Mouse (Mus musculus): Measurements from ENCODE around the gene Kdelr1. TPM values are rescaled to one million over a fixed set of nuclear protein-coding genes. Genes with fewer than 3 reads are reported as not detected.

Kdelr1 gene
- polyA plus RNA-seq, 1 experiment from 2014 or later = 96.6 TPM

GRCm38 (mm10) chr7:45919761-45920160 is 47.2 kb downstream of the Kdelr1 start:
- no peaks in the 10 kb centered on the region for H3K9me3 ChIP-seq (ENCODE audit: control insufficient read depth, low read length)
- H3K9ac ChIP-seq = no peak overlapping the region
- no peak overlapping the region for H3K27ac ChIP-seq
- peak overlapping the region; percentile 28; the same call in 1 of the 2 replicates for H3K4me2 ChIP-seq (replicated peaks)
- no peaks in the 10 kb centered on the region for H3K36me3 ChIP-seq (replicated peaks; ENCODE audit: control insufficient read depth, insufficient read depth)
- WGBS = 78% methylated on average over 4 of the region's 4 CpGs
- ATAC-seq (ENCODE audit: low FRiP score) = no peak
- no peak for DNase-seq (ENCODE audit: low spot score)
- H3K4me3 ChIP-seq (replicated peaks; ENCODE audit: low read length) = no peak overlapping the region
- H3K4me1 ChIP-seq (replicated peaks; ENCODE audit: control insufficient read depth, insufficient read depth, low read length) = peaks cover 24% of the 10 kb centered on the region
- H3K27me3 ChIP-seq (ENCODE audit: control insufficient read depth, insufficient read depth, low read length) = no peaks in the 10 kb centered on the region

GRCm38 (mm10) chr7:45920583-45921241 is 48.1 kb downstream of the Kdelr1 start:
- H3K36me3 ChIP-seq (replicated peaks; ENCODE audit: control insufficient read depth, insufficient read depth) = no peaks in the 10 kb centered on the region
- WGBS = 47% methylated on average over 9 of the region's 9 CpGs
- DNase-seq (ENCODE audit: low spot score) = no peak
- H3K4me2 ChIP-seq (replicated peaks) = peak overlapping the region; percentile 28; the same call in 1 of the 2 replicates
- peaks cover 24% of the 10 kb centered on the region for H3K4me1 ChIP-seq (replicated peaks; ENCODE audit: control insufficient read depth, insufficient read depth, low read length)
- H3K9me3 ChIP-seq (ENCODE audit: control insufficient read depth, low read length) = no peaks in the 10 kb centered on the region
- no peak for ATAC-seq (ENCODE audit: low FRiP score)
- peak overlapping the region; percentile 13; the same call in 1 of the 2 replicates for H3K4me3 ChIP-seq (replicated peaks; ENCODE audit: low read length)
- H3K27ac ChIP-seq = no peak overlapping the region
- H3K27me3 ChIP-seq (ENCODE audit: control insufficient read depth, insufficient read depth, low read length) = no peaks in the 10 kb centered on the region
- H3K9ac ChIP-seq = peak overlapping the region; percentile 28

GRCm38 (mm10) chr7:45921242-45921621 is 48.7 kb downstream of the Kdelr1 start, which contains the start of gene Emp3:
TSS of gene Emp3 (minus strand) at chr7:45921404.
- peak within 1 kb of the TSS; percentile 13; the same call in 1 of the 2 replicates for H3K4me3 ChIP-seq (replicated peaks; ENCODE audit: low read length)

GRCm38 (mm10) chr7:45921950-45922600 is 49.5 kb downstream of the Kdelr1 start:
- Histone ChIP-seq H3K9ac (peak overlapping the region; percentile 50; the same call in 1 of the 2 replicates), H3K9me3 (ENCODE audit: control insufficient read depth, low read length) (no peaks in the 10 kb centered on the region), H3K4me3 (replicated peaks; ENCODE audit: low read length) (no peak overlapping the region), H3K27me3 (ENCODE audit: control insufficient read depth, insufficient read depth, low read length) (no peaks in the 10 kb centered on the region), H3K27ac (0 out of 2 replicates have a peak overlapping the region, but pooled peaks have one; percentile 78), H3K36me3 (replicated peaks; ENCODE audit: control insufficient read depth, insufficient read depth) (no peaks in the 10 kb centered on the region), H3K4me2 (replicated peaks) (peak overlapping the region; percentile 62), H3K4me1 (replicated peaks; ENCODE audit: control insufficient read depth, insufficient read depth, low read length) (peaks cover 10% of the 10 kb centered on the region)
- 86% methylated on average over 12 of the region's 12 CpGs for WGBS
- ATAC-seq (ENCODE audit: low FRiP score) (no peak), DNase-seq (ENCODE audit: low spot score) (no peak)

More at GRCm38 (mm10) chr7:45921242-45921621, 48.7 kb downstream of the Kdelr1 start, which contains the start of gene Emp3:
- DNase-seq (ENCODE audit: low spot score) (no peak), ATAC-seq (ENCODE audit: low FRiP score) (no peak)
- H3K4me2 ChIP-seq (replicated peaks) = peak within 1 kb of the TSS; percentile 28; the same call in 1 of the 2 replicates
- WGBS = 53% methylated on average over 9 of the region's 9 CpGs
- no peaks in the 10 kb centered on the region for H3K27me3 ChIP-seq (ENCODE audit: control insufficient read depth, insufficient read depth, low read length)
- no peaks in the 10 kb centered on the region for H3K36me3 ChIP-seq (replicated peaks; ENCODE audit: control insufficient read depth, insufficient read depth)
- H3K9me3 ChIP-seq (ENCODE audit: control insufficient read depth, low read length) = no peaks in the 10 kb centered on the region
- peak within 1 kb of the TSS; percentile 28 for H3K9ac ChIP-seq
- peaks cover 19% of the 10 kb centered on the region for H3K4me1 ChIP-seq (replicated peaks; ENCODE audit: control insufficient read depth, insufficient read depth, low read length)
- H3K27ac ChIP-seq = 0 out of 2 replicates have a peak within 1 kb of the TSS, but pooled peaks have one; percentile 78

- H3K4me1 ChIP-seq (replicated peaks; ENCODE audit: control insufficient read depth, insufficient read depth, low read length) = 0 out of 2 replicates have a peak, but pooled peaks cover 5% of the 10 kb centered on the region
- H3K27ac ChIP-seq = peak overlapping the region; percentile 78
- H3K9me3 ChIP-seq (ENCODE audit: control insufficient read depth, low read length) = no peaks in the 10 kb centered on the region
- peak overlapping the region; percentile 62 for H3K4me2 ChIP-seq (replicated peaks)
- peaks cover 3% of the 10 kb centered on the region; the same call in 1 of the 2 replicates for H3K27me3 ChIP-seq (ENCODE audit: control insufficient read depth, insufficient read depth, low read length)
- peak overlapping the region; percentile 41 for H3K4me3 ChIP-seq (replicated peaks; ENCODE audit: low read length)
- H3K9ac ChIP-seq = peak overlapping the region; percentile 50
- peak; percentile 94 for DNase-seq (ENCODE audit: low spot score)
- H3K36me3 ChIP-seq (replicated peaks; ENCODE audit: control insufficient read depth, insufficient read depth) = no peaks in the 10 kb centered on the region
- under 1% methylated on average over 37 of the region's 37 CpGs for WGBS
- ATAC-seq (ENCODE audit: low FRiP score) = peak; percentile 88
These were observed 50.6 kb downstream of the Kdelr1 start for GRCm38 (mm10) chr7:45922928-45923761.

- no peaks in the 10 kb centered on the region for H3K9me3 ChIP-seq (ENCODE audit: control insufficient read depth, low read length)
- H3K4me3 ChIP-seq (replicated peaks; ENCODE audit: low read length) = peak within 1 kb of the TSS; percentile 41
- peak within 1 kb of the TSS; percentile 78 for H3K27ac ChIP-seq
- no peak for DNase-seq (ENCODE audit: low spot score)
- peak; percentile 35 for ATAC-seq (ENCODE audit: low FRiP score)
- peak within 1 kb of the TSS; percentile 50 for H3K9ac ChIP-seq
- 0 out of 2 replicates have a peak, but pooled peaks cover 5% of the 10 kb centered on the region for H3K4me1 ChIP-seq (replicated peaks; ENCODE audit: control insufficient read depth, insufficient read depth, low read length)
- peaks cover 6% of the 10 kb centered on the region; the same call in 1 of the 2 replicates for H3K27me3 ChIP-seq (ENCODE audit: control insufficient read depth, insufficient read depth, low read length)
- H3K4me2 ChIP-seq (replicated peaks) = peak within 1 kb of the TSS; percentile 62
- WGBS = 5% methylated on average over 24 of the region's 24 CpGs
- no peaks in the 10 kb centered on the region for H3K36me3 ChIP-seq (replicated peaks; ENCODE audit: control insufficient read depth, insufficient read depth)
These were observed 51.3 kb downstream of the Kdelr1 start, which contains the start of gene Ccdc114 for GRCm38 (mm10) chr7:45923762-45924428. TSS of gene Ccdc114 (plus strand) at chr7:45924072.

GRCm38 (mm10) chr7:45924429-45924816 is 51.9 kb downstream of the Kdelr1 start:
- Histone ChIP-seq H3K9ac (0 out of 2 replicates have a peak overlapping the region, but pooled peaks have one; percentile 6), H3K27ac (no peak overlapping the region), H3K4me3 (replicated peaks; ENCODE audit: low read length) (peak overlapping the region; percentile 41), H3K9me3 (ENCODE audit: control insufficient read depth, low read length) (no peaks in the 10 kb centered on the region), H3K4me1 (replicated peaks; ENCODE audit: control insufficient read depth, insufficient read depth, low read length) (0 out of 2 replicates have a peak, but pooled peaks cover 5% of the 10 kb centered on the region), H3K36me3 (replicated peaks; ENCODE audit: control insufficient read depth, insufficient read depth) (no peaks in the 10 kb centered on the region), H3K4me2 (replicated peaks) (peak overlapping the region; percentile 62), H3K27me3 (ENCODE audit: control insufficient read depth, insufficient read depth, low read length) (peaks cover 11% of the 10 kb centered on the region)
- ATAC-seq (ENCODE audit: low FRiP score) = no peak
- DNase-seq (ENCODE audit: low spot score) = no peak
- 10% methylated on average over 14 of the region's 14 CpGs for WGBS

- Histone ChIP-seq H3K27me3 (ENCODE audit: control insufficient read depth, insufficient read depth, low read length) (peaks cover 15% of the 10 kb centered on the region), H3K4me3 (replicated peaks; ENCODE audit: low read length) (no peak overlapping the region), H3K9me3 (ENCODE audit: control insufficient read depth, low read length) (no peaks in the 10 kb centered on the region), H3K9ac (no peak overlapping the region), H3K4me1 (replicated peaks; ENCODE audit: control insufficient read depth, insufficient read depth, low read length) (no peaks in the 10 kb centered on the region), H3K27ac (no peak overlapping the region), H3K4me2 (replicated peaks) (peak overlapping the region; percentile 31), H3K36me3 (replicated peaks; ENCODE audit: control insufficient read depth, insufficient read depth) (no peaks in the 10 kb centered on the region)
- WGBS = 17% methylated on average over 19 of the region's 23 CpGs
- ATAC-seq (ENCODE audit: low FRiP score) = no peak
- no peak for DNase-seq (ENCODE audit: low spot score)
These were observed 56.2 kb downstream of the Kdelr1 start for GRCm38 (mm10) chr7:45928626-45929295.
